Mouse (Mus musculus): ENCODE data around the gene Anapc7.

The Anapc7 gene

DNA sequence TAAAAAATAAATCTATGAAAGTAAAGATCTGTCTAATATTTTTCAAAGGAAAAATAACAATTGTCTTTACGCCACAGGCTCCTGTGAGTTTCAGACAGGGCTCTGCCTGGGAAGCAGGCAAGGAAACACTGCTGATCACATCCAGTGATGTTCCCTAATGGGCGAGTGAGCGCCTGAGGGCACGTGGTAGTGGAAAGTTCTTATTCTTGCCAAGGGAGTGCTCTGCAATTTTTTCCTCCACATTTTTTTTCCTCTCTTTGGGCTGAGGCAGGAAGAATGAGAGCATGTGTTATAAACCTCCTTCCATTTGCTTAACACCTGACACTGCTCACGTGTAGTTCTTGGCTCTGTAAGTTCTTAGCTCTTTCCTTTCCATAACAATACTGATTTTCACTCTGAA, 60.4 kb downstream of the Anapc7 start:
- in situ Hi-C loops (cut with MboI; ENCODE audit: unreplicated experiment in 2 of 2), result loop anchor here (10.0 to 25.0 kb wide), 2 partner anchors 243 to 1255 kb away; partner anchors contain the start of genes Kntc1 (in 1 of the 2) and Rsrc2 (in 1 of the 2)

DNA sequence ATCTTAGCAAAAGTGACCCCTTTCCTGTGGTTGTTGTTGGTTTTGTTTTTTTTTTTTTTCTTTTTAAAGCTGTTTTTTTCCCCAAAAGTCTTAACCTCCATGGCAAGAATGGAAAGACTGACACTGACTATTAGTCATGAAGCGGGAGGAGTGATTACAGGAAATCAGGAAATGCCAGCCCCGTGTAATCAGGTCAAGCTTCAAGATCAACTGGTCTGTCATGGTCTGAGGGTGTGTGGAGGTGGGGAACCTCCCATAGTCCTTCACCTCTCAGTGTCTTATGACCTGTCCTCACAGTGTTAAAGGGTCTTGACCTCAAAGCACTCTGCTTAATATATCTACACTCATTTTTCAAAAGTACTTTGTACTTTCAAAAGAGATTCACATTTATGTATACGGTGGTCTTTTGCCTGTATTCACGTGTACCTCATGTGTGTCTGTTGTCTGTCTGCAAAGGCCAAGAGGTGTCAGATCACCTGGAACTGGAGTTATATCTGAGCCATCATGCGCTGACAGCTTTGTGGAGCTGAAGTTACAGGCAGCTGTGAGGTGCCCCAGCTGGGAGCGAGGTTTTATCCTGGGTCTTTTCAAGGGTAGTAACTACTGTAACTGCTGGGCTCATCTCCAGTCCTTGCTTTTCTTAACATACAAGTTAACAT, 61.4 kb downstream of the Anapc7 start:
- in situ Hi-C loops (cut with MboI; ENCODE audit: unreplicated experiment in 2 of 2), result loop anchor here (10.0 to 25.0 kb wide), 2 partner anchors 242 to 1254 kb away; partner anchors contain the start of genes Kntc1 (in 1 of the 2) and Rsrc2 (in 1 of the 2)

DNA sequence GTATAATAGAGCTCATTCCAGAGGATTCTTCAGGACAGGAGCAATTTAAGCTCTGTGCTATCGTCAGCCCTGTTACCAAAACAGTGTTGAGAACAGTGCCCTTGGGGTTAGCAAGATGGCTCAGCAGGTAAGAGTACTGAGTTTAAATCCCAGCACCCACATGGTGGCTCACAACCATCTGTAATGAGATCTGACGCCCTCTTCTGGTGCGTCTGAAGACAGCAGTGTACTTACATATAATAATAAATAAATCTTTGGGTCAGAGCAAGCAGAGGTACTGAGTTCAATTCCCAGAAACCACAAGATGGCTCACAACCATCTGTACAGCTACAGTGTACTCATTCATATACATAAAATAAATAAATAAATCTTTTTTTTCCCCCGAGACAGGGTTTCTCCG, 64.8 kb downstream of the Anapc7 start:
- in situ Hi-C loops (cut with MboI; ENCODE audit: unreplicated experiment in 2 of 2), result loop anchor here (10.0 to 25.0 kb wide), 2 partner anchors 239 to 1251 kb away; partner anchors contain the start of genes Kntc1 (in 1 of the 2) and Rsrc2 (in 1 of the 2)

DNA sequence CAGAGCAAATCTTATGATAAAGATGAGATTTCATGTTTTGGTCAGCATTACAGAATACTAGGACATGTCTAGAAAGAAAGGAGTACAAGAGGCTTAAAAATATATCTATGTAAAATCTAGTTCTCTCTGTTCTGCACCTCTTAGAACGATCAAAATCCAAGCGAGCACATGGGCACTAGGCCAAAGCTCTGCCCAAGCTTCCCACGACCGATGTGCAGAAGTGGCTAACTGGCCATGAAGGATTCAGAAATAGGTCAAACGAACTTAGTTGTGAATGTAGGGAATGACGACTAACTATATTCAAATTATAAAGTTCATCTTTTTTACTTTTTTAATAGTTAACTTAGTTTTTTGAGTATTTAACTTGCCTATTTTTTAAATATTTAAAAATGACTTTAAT, 66.3 kb downstream of the Anapc7 start:
- in situ Hi-C loops (cut with MboI; ENCODE audit: unreplicated experiment in 2 of 2), result loop anchor here (10.0 to 25.0 kb wide), 2 partner anchors 237 to 1249 kb away; partner anchors contain the start of genes Kntc1 (in 1 of the 2) and Rsrc2 (in 1 of the 2)

GRCm38 (mm10) chr5:122490148-122490547, 68.7 kb downstream of the Anapc7 start:
- in situ Hi-C loops (cut with MboI; ENCODE audit: unreplicated experiment in 2 of 2), result loop anchor here in 1 of 2 experiments (25.0 kb wide), 1 partner anchor 1247 kb away; the partner anchor contains the start of genes Kntc1 and Rsrc2

- in situ Hi-C loops (cut with MboI; ENCODE audit: unreplicated experiment in 2 of 2), result loop anchor here in 1 of 2 experiments (25.0 kb wide), 1 partner anchor 1246 kb away; the partner anchor contains the start of genes Kntc1 and Rsrc2
Observed at GRCm38 (mm10) chr5:122491385-122491784, 69.9 kb downstream of the Anapc7 start.

GRCm38 (mm10) chr5:122493035-122493434, 71.5 kb downstream of the Anapc7 start:
- in situ Hi-C loops (cut with MboI; ENCODE audit: unreplicated experiment in 2 of 2), result loop anchor here in 1 of 2 experiments (25.0 kb wide), 1 partner anchor 1244 kb away; the partner anchor contains the start of genes Kntc1 and Rsrc2

- in situ Hi-C loops (cut with MboI; ENCODE audit: unreplicated experiment in 2 of 2), result loop anchor here in 1 of 2 experiments (25.0 kb wide), 1 partner anchor 1243 kb away; the partner anchor contains the start of genes Kntc1 and Rsrc2
Observed at GRCm38 (mm10) chr5:122494449-122494848, 73.0 kb downstream of the Anapc7 start.
